Comparison of ENCODE assay signal across 12 mouse cellular contexts in genomic region chr3:89858888-89859287, GRCm38 (mm10). TPM values are rescaled to one million over a fixed set of nuclear protein-coding genes. Genes with fewer than 3 reads are reported as not detected.
A peak's percentile ranks its signal among the peaks of the same experiment; 100 is the strongest.
DNase-seq lines count a peak whose midpoint lies in the region; ATAC-seq and TF ChIP-seq lines count a peak whose summit lies in the region.
"Had no signal": no experiment of that assay in that cellular context is flagged by ENCODE, and none has a peak within 500 bp of the region (broad histone marks: within the 10 kb centered on the region; RNA-seq: fewer than 3 reads in every experiment).

No protein-coding gene starts in this region.

- no peaks in the 10 kb centered on the region for H3K9me3 ChIP-seq in midbrain, postnatal 0 days (ENCODE audit: low read length)
- H3K9me3 ChIP-seq in midbrain, embryonic 10.5 days (replicated peaks): 0 out of 2 replicates have a peak, but pooled peaks cover 3% of the 10 kb centered on the region
- no peaks in the 10 kb centered on the region for H3K9me3 ChIP-seq in hindbrain, embryonic 16.5 days (ENCODE audit: control insufficient read depth, low read length)
- H3K9me3 ChIP-seq: midbrain, embryonic 13.5 days had no signal

- no peak overlapping the region for H3K27ac ChIP-seq in midbrain, postnatal 0 days (ENCODE audit: low read depth, low read length)
- H3K27ac ChIP-seq in midbrain, embryonic 10.5 days (replicated peaks): no peak overlapping the region
- no peak overlapping the region for H3K27ac ChIP-seq in hindbrain, embryonic 16.5 days (ENCODE audit: low read depth, low read length)
- H3K27ac ChIP-seq: forebrain, embryonic 10.5 days; midbrain, embryonic 13.5 days had no signal

- ATAC-seq in midbrain, postnatal 0 days (ENCODE audit: low FRiP score): peak; percentile 64; the same call in 1 of the 2 replicates
- peak; percentile 69; the same call in 1 of the 2 replicates for ATAC-seq in hindbrain, embryonic 16.5 days
- ATAC-seq: inflammation-experienced regulatory T-cells, adult 6 months; midbrain, embryonic 13.5 days had no signal

- H3K27me3 ChIP-seq in midbrain, postnatal 0 days (ENCODE audit: insufficient read depth, low read length): no peaks in the 10 kb centered on the region
- 0 out of 2 replicates have a peak, but pooled peaks cover 7% of the 10 kb centered on the region for H3K27me3 ChIP-seq in midbrain, embryonic 10.5 days (ENCODE audit: low read depth, poor library complexity, severe bottlenecking)
- H3K27me3 ChIP-seq in hindbrain, embryonic 16.5 days (replicated peaks; ENCODE audit: control insufficient read depth, insufficient read depth, low read length): no peaks in the 10 kb centered on the region
- H3K27me3 ChIP-seq: midbrain, embryonic 13.5 days had no signal

- H3K36me3 ChIP-seq in midbrain, postnatal 0 days (ENCODE audit: insufficient read depth, low read length): no peaks in the 10 kb centered on the region
- H3K36me3 ChIP-seq in midbrain, embryonic 10.5 days: no peaks in the 10 kb centered on the region
- no peaks in the 10 kb centered on the region for H3K36me3 ChIP-seq in hindbrain, embryonic 16.5 days (ENCODE audit: control insufficient read depth, insufficient read depth, low read length)
- H3K36me3 ChIP-seq: forebrain, embryonic 10.5 days; midbrain, embryonic 13.5 days had no signal

- H3K4me1 ChIP-seq in midbrain, postnatal 0 days (ENCODE audit: insufficient read depth, low read length): no peaks in the 10 kb centered on the region
- peaks cover 10% of the 10 kb centered on the region for H3K4me1 ChIP-seq in midbrain, embryonic 10.5 days
- H3K4me1 ChIP-seq in hindbrain, embryonic 16.5 days (ENCODE audit: control insufficient read depth, insufficient read depth, low read depth, low read length): peaks cover 4% of the 10 kb centered on the region

- WGBS in midbrain, postnatal 0 days: 66% methylated on average over 8 of the region's 8 CpGs
- WGBS in midbrain, embryonic 10.5 days: 79% methylated on average over 8 of the region's 8 CpGs
- WGBS in hindbrain, embryonic 16.5 days: 69% methylated on average over 8 of the region's 8 CpGs

- TF ChIP-seq CTCF in midbrain, postnatal 0 days (IDR thresholded peaks at IDR 0.05): no peak; the same call in 1 of the 2 replicates

- H3K4me2 ChIP-seq in midbrain, postnatal 0 days (ENCODE audit: low read depth, low read length, poor library complexity, severe bottlenecking): no peak overlapping the region
- H3K4me2 ChIP-seq in hindbrain, embryonic 16.5 days (ENCODE audit: low read length): no peak overlapping the region
- H3K4me2 ChIP-seq: lung, embryonic 14.5 days; midbrain, embryonic 13.5 days had no signal

- no peak overlapping the region for H3K4me3 ChIP-seq in midbrain, postnatal 0 days (ENCODE audit: low read depth, low read length)
- no peak overlapping the region for H3K4me3 ChIP-seq in midbrain, embryonic 10.5 days
- no peak overlapping the region for H3K4me3 ChIP-seq in hindbrain, embryonic 16.5 days (ENCODE audit: low read length)
- H3K4me3 ChIP-seq: forebrain, embryonic 10.5 days; midbrain, embryonic 13.5 days had no signal

- 0 out of 2 replicates have a peak overlapping the region, but pooled peaks have one; percentile 14 for H3K9ac ChIP-seq in midbrain, postnatal 0 days (replicated peaks; ENCODE audit: low read length, poor library complexity, severe bottlenecking)
- H3K9ac ChIP-seq in hindbrain, embryonic 16.5 days (ENCODE audit: low read depth, low read length): no peak overlapping the region; the same call in 1 of the 2 replicates
- H3K9ac ChIP-seq: lung, embryonic 14.5 days; midbrain, embryonic 13.5 days had no signal

- intact Hi-C loops in heart, postnatal 25 days (cut with DNase I): loop anchor here (1.0 to 10.0 kb wide), 5 partner anchors 42 to 514 kb away; partner anchors contain the start of genes Adam15 and Adar

- DNase-seq in midbrain, postnatal 0 days (ENCODE audit: low spot score): peak; percentile 66
- DNase-seq in midbrain, embryonic 10.5 days (ENCODE audit: low spot score): no peak
- peak; percentile 62 to 81 for DNase-seq in left cerebral cortex, adult 18-20 months (ENCODE audit: low spot score in 2 of 2)
- DNase-seq in right cerebral cortex, postnatal 25 days: peak; percentile 66
- DNase-seq in heart, postnatal 25 days (ENCODE audit: low spot score): no peak
- no peak for DNase-seq in ovary, adult 18-20 months (ENCODE audit: low spot score)
- no peak for DNase-seq in retina, embryonic 14.5 days (ENCODE audit: low spot score)

RNA-seq across cellular contexts. Expression of gene She, which starts 27.7 kb away (rescaled TPM):
- 1.8 and 2.7 TPM in 2 replicates for total RNA-seq in midbrain, postnatal 0 days (2014; rRNA removed)
- 0.91 and 1.0 TPM in 2 replicates for polyA plus RNA-seq in midbrain, postnatal 0 days (2015; fragmentation: Nextera tagmentation; extraction: Ambion mirVana)
- polyA plus RNA-seq in midbrain, embryonic 10.5 days (2016; fragmentation: Nextera tagmentation; extraction: Ambion mirVana): 2.0 and 2.1 TPM in 2 replicates
- 1.2 and 1.4 TPM in 2 replicates for polyA plus RNA-seq in hindbrain, embryonic 16.5 days (2015; fragmentation: Nextera tagmentation; extraction: Ambion mirVana)
- 1 to 10 TPM; 3.0 to 3.8 TPM for total RNA-seq in left cerebral cortex, adult 18-20 months (2021)
- 10 to 100 TPM; 12.1 to 14.7 TPM for total RNA-seq in heart, postnatal 25 days (2021)

RNA-seq across cellular contexts. Expression of gene Il6ra, which starts 54.1 kb away (rescaled TPM):
- total RNA-seq in midbrain, postnatal 0 days (2014; rRNA removed): 0.99 and 2.0 TPM in 2 replicates
- 1.1 and 1.8 TPM in 2 replicates for polyA plus RNA-seq in midbrain, postnatal 0 days (2015; fragmentation: Nextera tagmentation; extraction: Ambion mirVana)
- polyA plus RNA-seq in midbrain, embryonic 10.5 days (2016; fragmentation: Nextera tagmentation; extraction: Ambion mirVana): 0.39 and 0.52 TPM in 2 replicates
- 1.1 and 1.2 TPM in 2 replicates for polyA plus RNA-seq in hindbrain, embryonic 16.5 days (2015; fragmentation: Nextera tagmentation; extraction: Ambion mirVana)
- 1 to 10 TPM; 3.4 to 3.9 TPM for total RNA-seq in left cerebral cortex, adult 18-20 months (2021)
- 1 to 10 TPM; 3.8 to 5.0 TPM for total RNA-seq in heart, postnatal 25 days (2021)

Comparison
In these comparisons a context has a peak if more than half of its experiments do, and no peak if none do; other contexts are left out.
1. DNase-seq: peak in midbrain, postnatal 0 days (single experiment), left cerebral cortex, adult 18-20 months (2 of 2) and right cerebral cortex, postnatal 25 days (single experiment); none in midbrain, embryonic 10.5 days (single experiment), heart, postnatal 25 days (single experiment), ovary, adult 18-20 months (single experiment) and retina, embryonic 14.5 days (single experiment).